25 mouse cellular contexts compared by ENCODE assay signal in the genomic region with DNA sequence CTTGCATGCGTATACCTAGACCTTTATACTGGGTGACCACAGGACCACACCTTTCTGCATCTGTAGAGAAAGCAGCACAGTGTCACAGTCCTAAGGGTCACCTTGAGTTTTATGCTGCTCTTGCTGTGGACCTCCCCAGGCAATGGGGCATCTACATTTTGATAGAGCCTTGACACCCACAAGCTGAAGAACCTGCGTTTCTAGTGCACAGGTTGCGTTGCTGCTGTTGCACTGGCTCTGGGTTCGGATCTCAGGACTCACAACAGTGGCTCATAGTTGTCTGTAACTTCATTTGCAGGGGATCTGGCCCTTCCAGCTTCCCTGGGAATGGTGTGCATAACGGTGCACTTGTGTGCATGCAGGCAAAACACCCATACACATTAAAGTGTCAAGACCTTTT. TPM values are rescaled to one million over a fixed set of nuclear protein-coding genes. Genes with fewer than 3 reads are reported as not detected.
"Had no signal": no experiment of that assay in that cellular context is flagged by ENCODE, and none has a peak within 500 bp of the region (broad histone marks: within the 10 kb centered on the region; RNA-seq: fewer than 3 reads in every experiment).

No protein-coding gene starts in this region.

- H3K9ac ChIP-seq: limb, embryonic 13.5 days; liver, embryonic 14.5 days; liver, postnatal 0 days; lung, embryonic 15.5 days; midbrain, embryonic 12.5 days; stomach, embryonic 15.5 days had no signal

- ATAC-seq: liver, postnatal 0 days; midbrain, embryonic 16.5 days had no signal

- H3K4me1 ChIP-seq: stomach, embryonic 15.5 days had no signal

- H3K36me3 ChIP-seq: limb, embryonic 10.5 days; limb, embryonic 13.5 days; lung, embryonic 15.5 days; midbrain, embryonic 12.5 days; stomach, embryonic 15.5 days had no signal

- H3K27me3 ChIP-seq: lung, embryonic 15.5 days; midbrain, embryonic 12.5 days had no signal

- H3K27ac ChIP-seq: layer of hippocampus, adult 2 months; limb, embryonic 10.5 days; limb, embryonic 13.5 days; liver, embryonic 14.5 days; lung, embryonic 15.5 days; midbrain, embryonic 12.5 days; stomach, embryonic 15.5 days had no signal

- DNase-seq: kidney, adult 11 months; kidney, adult 9 months; kidney, postnatal 25 days; layer of hippocampus, adult 9-11 months; lung, postnatal 14 days; lung, postnatal 4 days; right cerebral cortex, postnatal 25 days; spleen, adult 18-20 months; thymus, adult 2 months; thymus, postnatal 14 days; thymus, postnatal 4 days had no signal

- H3K4me3 ChIP-seq: layer of hippocampus, adult 2 months; limb, embryonic 10.5 days; limb, embryonic 13.5 days; lung, embryonic 15.5 days; midbrain, embryonic 12.5 days; stomach, embryonic 15.5 days had no signal

- H3K4me2 ChIP-seq: limb, embryonic 13.5 days; lung, embryonic 15.5 days; midbrain, embryonic 12.5 days; stomach, embryonic 15.5 days had no signal

- H3K9me3 ChIP-seq: limb, embryonic 10.5 days; limb, embryonic 13.5 days; lung, embryonic 15.5 days; midbrain, embryonic 12.5 days; stomach, embryonic 15.5 days had no signal

RNA-seq across cellular contexts. Expression of a gene that starts 3.1 kb away (rescaled TPM):
- total RNA-seq: left cerebral cortex, adult 18-20 months; liver, adult 2 months; megakaryocyte progenitor cell, adult 5-6 weeks; megakaryocyte-erythroid progenitor cell, adult 5-6 weeks had no signal
- polyA plus RNA-seq: liver, adult 2 months had no signal

RNA-seq across cellular contexts. Expression of a gene that starts 19.7 kb away (rescaled TPM):
- total RNA-seq: liver, adult 2 months; megakaryocyte-erythroid progenitor cell, adult 5-6 weeks had no signal
- polyA plus RNA-seq: large intestine, adult 2 months; liver, adult 2 months; liver, postnatal 0 days; lung, embryonic 15.5 days; thymus, adult 2 months had no signal
